Mouse (Mus musculus) spleen, adult 2 months (tissue): ENCODE results near the gene Cnpy1.

Experiments
- CTCF ChIP-seq: fragments of 200-500 bp; IDR thresholded peaks from 2 replicates; pipeline ENCODE4 v1.5.1; 2011; ENCODE audit warnings: mild to moderate bottlenecking, inconsistent platforms; ENCODE audit not compliant: insufficient read depth, insufficient read length, insufficient replicate concordance; ENCODE audit errors: extremely low read depth
- POLR2A ChIP-seq: fragments of 200-500 bp; IDR thresholded peaks from 2 replicates; pipeline ENCODE4 v1.6.1; 2011; ENCODE audit warnings: low read depth, low read length, inconsistent platforms

GRCm38 (mm10) chr5:28250479-28250878, 4.9 kb upstream of the Cnpy1 start:
- TF ChIP-seq POLR2A = no peak
- no peak for TF ChIP-seq CTCF
